Mouse (Mus musculus) lung, postnatal 0 days (tissue): ENCODE measurements around the gene Lrp2bp. TPM values are rescaled to one million over a fixed set of nuclear protein-coding genes. Genes with fewer than 3 reads are reported as not detected.

ENCODE experiments used
- ATAC-seq: fragments of 200-750 bp; cut with Nextera tagmentation; 2 replicates; pipeline ENCODE4 v1.8.0; 2017; ENCODE audit warnings: moderate library complexity
- DNase-seq: peaks from one replicate; pipeline ENCODE4 v3.0.0-alpha.2; 2016; ENCODE audit warnings: low spot score
- H3K27ac ChIP-seq: fragments of 300-500 bp; sonication (generic); 2 replicates; pipeline ENCODE4 v1.5.1; 2014; ENCODE audit warnings: antibody characterized with exemption, mild to moderate bottlenecking, low read length, mixed read lengths
- H3K27me3 ChIP-seq: fragments of 300-500 bp; sonication (generic); replicated peaks from 2 replicates; pipeline ENCODE4 v1.6.1; 2014; ENCODE audit warnings: low read length, mixed read lengths; ENCODE audit not compliant: insufficient read depth
- H3K36me3 ChIP-seq: fragments of 300-500 bp; sonication (generic); 2 replicates; pipeline ENCODE4 v1.6.1; 2014; ENCODE audit warnings: low read length, mixed read lengths; ENCODE audit not compliant: insufficient read depth
- H3K4me1 ChIP-seq: fragments of 300-500 bp; sonication (generic); 2 replicates; pipeline ENCODE4 v1.6.1; 2014; ENCODE audit warnings: antibody characterized with exemption, low read depth, low read length, mixed read lengths; ENCODE audit not compliant: insufficient read depth
- H3K4me2 ChIP-seq: fragments of 300-500 bp; sonication (generic); replicated peaks from 2 replicates; pipeline ENCODE4 v1.6.1; 2014; ENCODE audit warnings: low read depth, mild to moderate bottlenecking, low read length, moderate library complexity, mixed read lengths
- H3K4me3 ChIP-seq: fragments of 300-500 bp; sonication (generic); 2 replicates; pipeline ENCODE4 v1.5.1; 2014; ENCODE audit warnings: low read depth, low read length
- H3K9ac ChIP-seq: fragments of 300-500 bp; sonication (generic); replicated peaks from 2 replicates; pipeline ENCODE4 v1.6.1; 2014; ENCODE audit warnings: low read depth, mild to moderate bottlenecking
- H3K9me3 ChIP-seq: fragments of 300-500 bp; sonication (generic); 2 replicates; pipeline ENCODE4 v1.6.1; 2016; ENCODE audit warnings: low read length, mixed read lengths
- CTCF ChIP-seq: IDR thresholded peaks from 2 replicates; pipeline ENCODE4 v1.5.1; 2016; ENCODE audit warnings: antibody characterized with exemption, mild to moderate bottlenecking
- EP300 ChIP-seq: IDR thresholded peaks from 2 replicates; pipeline ENCODE4 v1.6.1; 2016; ENCODE audit warnings: antibody characterized with exemption, mild to moderate bottlenecking, control low read depth
- WGBS: fragments of 180-500 bp; shearing (Covaris S2); extraction: QIAGEN DNeasy Blood & Tissue Kit; methylation state at CpG from one replicate; pipeline ENCODE4 v1.1.7; 2014; 5-methylcytosine and 5-hydroxymethylcytosine counted together
- polyA plus RNA-seq: library from polyadenylated mRNA; unstranded; fragments of >200 nt; fragmentation: Nextera tagmentation; extraction: Ambion mirVana; gene quantifications from 2 replicates; pipeline ENCODE4 v1.2.1, GENCODE M21; 2015

Lrp2bp gene
- polyA plus RNA-seq, 1 experiment from 2014 or later = 0.91 TPM

GRCm38 (mm10) chr8:46040260-46040659 is 41.2 kb downstream of the Lrp2bp start:
- TF ChIP-seq EP300 = no peak
- TF ChIP-seq CTCF = no peak
- DNase-seq = no peak

GRCm38 (mm10) chr8:46072798-46073197 is 73.7 kb downstream of the Lrp2bp start:
- 61% methylated on average over 5 of the region's 5 CpGs for WGBS
- H3K4me2 ChIP-seq = no peak overlapping the region
- H3K27ac ChIP-seq = peak overlapping the region; percentile 74

More at GRCm38 (mm10) chr8:46040260-46040659, 41.2 kb downstream of the Lrp2bp start:
- Histone ChIP-seq H3K27ac (no peak overlapping the region), H3K36me3 (peaks cover 30% of the 10 kb centered on the region), H3K27me3 (no peaks in the 10 kb centered on the region), H3K9ac (no peak overlapping the region), H3K4me1 (no peaks in the 10 kb centered on the region), H3K4me3 (no peak overlapping the region), H3K9me3 (no peaks in the 10 kb centered on the region), H3K4me2 (no peak overlapping the region)
- 63% methylated on average over 13 of the region's 13 CpGs for WGBS
- no peak for ATAC-seq

GRCm38 (mm10) chr8:46073540-46074140 is 74.5 kb downstream of the Lrp2bp start:
- DNase-seq (peak; percentile 92), ATAC-seq (peak; percentile 90)
- no peaks in the 10 kb centered on the region for H3K9me3 ChIP-seq
- no peak overlapping the region for H3K4me2 ChIP-seq
- TF ChIP-seq EP300 (peak; percentile 99), CTCF (no peak)
- peak overlapping the region; percentile 84 for H3K27ac ChIP-seq
- no peaks in the 10 kb centered on the region for H3K27me3 ChIP-seq
- no peaks in the 10 kb centered on the region for H3K36me3 ChIP-seq
- H3K9ac ChIP-seq = no peak overlapping the region
- H3K4me1 ChIP-seq = peaks cover 17% of the 10 kb centered on the region; the same call in 1 of the 2 replicates
- H3K4me3 ChIP-seq = no peak overlapping the region
- 32% methylated on average over 2 of the region's 2 CpGs for WGBS

More at GRCm38 (mm10) chr8:46072798-46073197, 73.7 kb downstream of the Lrp2bp start:
- no peaks in the 10 kb centered on the region for H3K27me3 ChIP-seq
- H3K9me3 ChIP-seq = no peaks in the 10 kb centered on the region
- peaks cover 3% of the 10 kb centered on the region; the same call in 1 of the 2 replicates for H3K36me3 ChIP-seq
- no peak overlapping the region for H3K4me3 ChIP-seq
- TF ChIP-seq EP300 = no peak; the same call in 1 of the 2 replicates
- DNase-seq = peak; percentile 62
- ATAC-seq = peak; percentile 57
- peaks cover 17% of the 10 kb centered on the region; the same call in 1 of the 2 replicates for H3K4me1 ChIP-seq
- H3K9ac ChIP-seq = no peak overlapping the region

- TF ChIP-seq EP300 (peak; percentile 89), CTCF (no peak)
- DNase-seq = peak; percentile 79
- 46% methylated on average over 5 of the region's 5 CpGs for WGBS
- Histone ChIP-seq H3K36me3 (no peaks in the 10 kb centered on the region), H3K4me1 (peaks cover 17% of the 10 kb centered on the region; the same call in 1 of the 2 replicates), H3K4me3 (no peak overlapping the region), H3K9ac (no peak overlapping the region), H3K9me3 (no peaks in the 10 kb centered on the region), H3K27me3 (no peaks in the 10 kb centered on the region), H3K27ac (peak overlapping the region; percentile 84), H3K4me2 (no peak overlapping the region)
- ATAC-seq = peak; percentile 60
Measured at GRCm38 (mm10) chr8:46075223-46075622, 76.1 kb downstream of the Lrp2bp start.

GRCm38 (mm10) chr8:46078866-46079265 is 79.8 kb downstream of the Lrp2bp start:
- no peak for ATAC-seq
- WGBS = 67% methylated on average over 6 of the region's 6 CpGs

More at GRCm38 (mm10) chr8:46078866-46079265, 79.8 kb downstream of the Lrp2bp start:
- H3K36me3 ChIP-seq = no peaks in the 10 kb centered on the region
- peak overlapping the region; percentile 4; the same call in 1 of the 2 replicates for H3K27ac ChIP-seq
- no peak overlapping the region for H3K4me2 ChIP-seq
- no peak for TF ChIP-seq EP300
- no peak for TF ChIP-seq CTCF
- no peaks in the 10 kb centered on the region for H3K9me3 ChIP-seq
- no peak overlapping the region for H3K4me3 ChIP-seq
- DNase-seq = no peak
- H3K27me3 ChIP-seq = no peaks in the 10 kb centered on the region
- no peak overlapping the region for H3K9ac ChIP-seq
- H3K4me1 ChIP-seq = peaks cover 17% of the 10 kb centered on the region; the same call in 1 of the 2 replicates

Other genes with a start within 250 kb of the Lrp2bp start
- gene Pdlim3, start 113.8 kb upstream of the Lrp2bp start, polyA plus RNA-seq = 54.7 and 59.2 TPM in 2 replicates
- not detected in 2 replicates for gene Ccdc110, start 64.7 kb upstream of the Lrp2bp start, polyA plus RNA-seq
- 5.0 and 7.5 TPM in 2 replicates for gene 1700029J07Rik, start 24.1 kb upstream of the Lrp2bp start, polyA plus RNA-seq
- 64.9 and 69.3 TPM in 2 replicates for gene Ufsp2, start 23.8 kb upstream of the Lrp2bp start, polyA plus RNA-seq
- 27.9 and 36.0 TPM in 2 replicates for gene Ankrd37, start 6.4 kb downstream of the Lrp2bp start, polyA plus RNA-seq
- gene Cfap97, start 152.5 kb downstream of the Lrp2bp start, polyA plus RNA-seq = 25.8 and 29.5 TPM in 2 replicates
- 34.5 and 35.2 TPM in 2 replicates for gene Snx25, start 152.9 kb downstream of the Lrp2bp start, polyA plus RNA-seq
- 292 and 307 TPM in 2 replicates for gene Slc25a4, start 212.0 kb downstream of the Lrp2bp start, polyA plus RNA-seq